Mouse (Mus musculus) left cerebral cortex, postnatal 4 days (tissue): ENCODE data around the gene Kcnk6. TPM values are rescaled to one million over a fixed set of nuclear protein-coding genes. Genes with fewer than 3 reads are reported as not detected.
"Not testable (repeated sequence)": the region's sequence is repeated elsewhere in the genome, so short reads cannot be mapped to it uniquely, and the experiment has no call there.

Source experiments
- DNase-seq: peaks from one replicate; pipeline ENCODE4 v3.0.0-alpha.2; 2022
- intact Hi-C: fragments of 180-260 bp; cut with DNase I; formaldehyde crosslinking; loops from one replicate; pipeline ENCODE4 v1.15.1; 2025
- total RNA-seq, 2 experiments: library from RNA; stranded (reverse); gene quantifications; 2 replicates each; pipeline ENCODE4 v1.2.3; 2021

Gene Kcnk6
- total RNA-seq, 2 experiments from 2014 or later, result 1.1 TPM

- intact Hi-C loops, result loop anchor here (10.0 kb wide), 1 partner anchor 47 kb away; no protein-coding TSS in a partner anchor
Observed at GRCm38 (mm10) chr7:29247314-29247700, 15.0 kb upstream of the Kcnk6 start.

GRCm38 (mm10) chr7:29246619-29247313 lies 14.5 kb upstream of the Kcnk6 start:
- intact Hi-C loops, result loop anchor here (10.0 kb wide), 1 partner anchor 48 kb away; no protein-coding TSS in a partner anchor
- DNase-seq, result no peak

More at GRCm38 (mm10) chr7:29247314-29247700, 15.0 kb upstream of the Kcnk6 start:
- DNase-seq, result peak; percentile 75

- no peak for DNase-seq
- intact Hi-C loops, result loop anchor here (10.0 kb wide), 1 partner anchor 49 kb away; no protein-coding TSS in a partner anchor
Observed at GRCm38 (mm10) chr7:29246015-29246414, 13.7 kb upstream of the Kcnk6 start.

GRCm38 (mm10) chr7:29244732-29245416 lies 12.6 kb upstream of the Kcnk6 start:
- intact Hi-C loops, result loop anchor here (10.0 kb wide), 1 partner anchor 50 kb away; no protein-coding TSS in a partner anchor
- DNase-seq, result peak; percentile 28

- intact Hi-C loops, result no loop called here
Observed at GRCm38 (mm10) chr7:29238019-29238967, 6.0 kb upstream of the Kcnk6 start, which contains the start of gene Yif1b. Gene Yif1b, plus strand, starts transcription at chr7:29238329.

GRCm38 (mm10) chr7:29237596-29237995 lies 5.3 kb upstream of the Kcnk6 start:
- intact Hi-C loops, DNase-seq: not testable (repeated sequence)

More at GRCm38 (mm10) chr7:29238019-29238967, 6.0 kb upstream of the Kcnk6 start, which contains the start of gene Yif1b:
- DNase-seq, result peak; percentile 97

GRCm38 (mm10) chr7:29236593-29236992 lies 4.3 kb upstream of the Kcnk6 start:
- no peak for DNase-seq
- intact Hi-C loops, result no loop called here

- intact Hi-C loops, result no loop called here
- DNase-seq, result no peak
Observed at GRCm38 (mm10) chr7:29234661-29235060, 2.3 kb upstream of the Kcnk6 start.

GRCm38 (mm10) chr7:29233745-29234144 lies 1.4 kb upstream of the Kcnk6 start:
- intact Hi-C loops, result no loop called here

GRCm38 (mm10) chr7:29231517-29231916 lies 798 bp downstream of the Kcnk6 start:
- intact Hi-C loops, result no loop called here
- DNase-seq, result no peak

More at GRCm38 (mm10) chr7:29233745-29234144, 1.4 kb upstream of the Kcnk6 start:
- DNase-seq, result no peak

- intact Hi-C loops, result no loop called here
- no peak for DNase-seq
Observed at GRCm38 (mm10) chr7:29230560-29230959, 1.8 kb downstream of the Kcnk6 start.

GRCm38 (mm10) chr7:29228202-29228601 lies 4.1 kb downstream of the Kcnk6 start:
- intact Hi-C loops, result no loop called here
- no peak for DNase-seq

- intact Hi-C loops, result no loop called here
- DNase-seq, result no peak
Observed at GRCm38 (mm10) chr7:29225520-29225919, 6.8 kb downstream of the Kcnk6 start.

- no peak for DNase-seq
- intact Hi-C loops, result no loop called here
Observed at GRCm38 (mm10) chr7:29224756-29225394, 7.4 kb downstream of the Kcnk6 start.

- DNase-seq, result no peak
- intact Hi-C loops, result no loop called here
Observed at GRCm38 (mm10) chr7:29214846-29215245, 17.5 kb downstream of the Kcnk6 start.

GRCm38 (mm10) chr7:29214236-29214635 lies 18.1 kb downstream of the Kcnk6 start:
- intact Hi-C loops, result no loop called here
- no peak for DNase-seq

- DNase-seq, result peak; percentile 66
- intact Hi-C loops, result no loop called here
Observed at GRCm38 (mm10) chr7:29213675-29214082, 18.6 kb downstream of the Kcnk6 start, which contains the start of gene Catsperg1. Gene Catsperg1, minus strand, starts transcription at chr7:29214035.

- DNase-seq, intact Hi-C loops: not testable (repeated sequence)
Observed at GRCm38 (mm10) chr7:29212775-29213560, 19.3 kb downstream of the Kcnk6 start.

- intact Hi-C loops, result no loop called here
- DNase-seq, result no peak
Observed at GRCm38 (mm10) chr7:29212199-29212765, 20.0 kb downstream of the Kcnk6 start.
